Mouse (Mus musculus) urinary bladder, adult 18-20 months (tissue): Measurements from ENCODE around the gene Slit3.
A peak's percentile ranks its signal among the peaks of the same experiment; 100 is the strongest.

Source experiments
- DNase-seq, 2 experiments: peaks; one replicate each; pipeline ENCODE4 v3.0.0; 2022; ENCODE audit warnings: low spot score in 2 of 2, mixed read lengths in 2 of 2

The Slit3 gene

DNA sequence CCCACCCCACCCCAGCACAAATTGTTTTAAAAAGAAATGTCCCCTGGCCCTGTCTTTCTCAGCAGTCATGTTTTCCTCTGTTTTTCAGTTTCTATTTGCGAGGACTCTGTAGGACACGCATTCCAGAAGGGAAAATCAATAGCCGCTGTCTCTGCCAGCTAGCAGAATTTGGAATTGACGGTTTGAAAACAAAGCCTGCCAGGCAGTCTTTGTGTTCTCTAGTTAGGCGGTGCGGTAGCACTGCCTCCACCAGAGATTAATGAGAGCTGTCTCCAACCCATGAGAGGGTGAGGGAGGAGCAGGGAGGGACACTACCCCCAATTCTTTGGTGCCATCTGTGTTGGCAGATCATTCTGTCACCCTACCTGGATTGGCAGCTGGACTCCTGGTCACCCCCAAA lies 392.3 kb downstream of the Slit3 start:
- DNase-seq: no peak

DNA sequence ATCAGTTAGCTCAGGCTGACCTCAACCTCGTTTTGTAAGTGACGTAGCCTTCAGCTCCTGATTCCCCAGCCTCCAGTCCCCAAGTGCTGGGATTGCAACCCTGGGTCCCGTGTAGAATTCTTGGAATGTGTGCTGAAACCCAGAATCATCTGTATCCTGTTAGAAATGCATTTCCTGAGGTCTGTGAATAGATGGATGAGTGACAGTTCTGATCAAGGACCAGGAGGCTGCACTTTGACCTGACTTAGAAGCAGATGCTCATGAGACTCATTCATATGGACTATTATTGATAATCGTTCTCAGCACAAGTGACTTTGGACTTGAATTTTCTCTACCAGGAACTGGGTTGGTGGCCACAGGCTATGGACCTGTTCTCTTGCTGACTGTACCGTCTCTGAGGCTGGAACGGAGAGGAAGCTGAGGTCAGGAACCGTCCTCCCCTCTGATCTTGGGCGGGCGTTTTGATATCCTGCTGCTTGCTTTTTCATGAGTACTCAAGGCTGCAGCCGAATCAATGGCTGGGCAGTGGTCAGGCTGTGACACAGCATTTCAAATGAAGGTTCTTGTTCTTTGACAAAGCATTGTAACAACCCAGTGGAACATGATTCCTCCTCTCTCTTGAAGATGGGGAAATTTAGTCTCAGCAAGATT lies 401.9 kb downstream of the Slit3 start:
- no peak for DNase-seq

DNA sequence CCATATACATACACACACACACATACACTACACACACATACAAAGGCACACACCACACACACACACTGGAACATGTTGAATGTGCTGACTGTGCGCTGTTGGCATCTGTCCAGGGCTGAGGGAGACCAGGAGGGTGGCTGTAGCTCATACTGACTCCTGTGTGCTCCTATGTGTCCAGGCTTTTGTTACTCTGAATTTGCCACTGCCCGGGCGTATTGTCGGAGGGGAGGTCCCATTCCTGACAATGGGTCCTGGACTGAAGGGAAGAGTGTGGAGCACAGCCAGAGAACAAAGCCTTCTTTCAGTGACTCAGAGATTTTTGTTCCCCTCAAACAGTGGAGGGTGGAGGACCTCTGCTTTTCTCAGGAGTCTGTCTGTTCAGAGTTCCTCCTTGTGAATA lies 402.7 kb downstream of the Slit3 start:
- no peak for DNase-seq

DNA sequence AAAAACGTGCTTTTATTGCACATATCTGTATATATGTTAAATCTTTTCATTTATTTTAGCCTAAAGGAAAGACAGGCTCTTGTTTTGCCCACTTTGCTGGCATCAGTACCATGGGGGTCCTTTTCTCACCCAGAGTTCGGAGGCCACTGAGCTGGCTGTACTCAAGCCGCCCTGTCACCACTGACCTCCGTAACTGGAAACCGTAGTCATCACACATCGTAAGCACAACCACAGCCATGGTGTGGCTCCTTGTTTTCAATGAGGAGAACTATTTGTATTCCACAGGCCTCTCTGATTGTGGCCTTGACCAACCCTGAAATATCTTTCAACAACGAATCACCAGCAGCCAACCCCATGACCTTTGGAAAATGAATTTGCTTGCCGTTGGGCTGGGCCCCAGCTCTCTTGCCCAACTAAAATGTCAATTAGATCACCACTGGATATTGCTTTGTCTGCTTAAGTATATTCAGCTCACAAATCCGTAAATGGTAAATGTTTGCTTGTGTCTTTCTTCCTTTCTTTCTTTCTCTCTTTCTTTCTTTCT lies 405.3 kb downstream of the Slit3 start:
- no peak for DNase-seq

DNA sequence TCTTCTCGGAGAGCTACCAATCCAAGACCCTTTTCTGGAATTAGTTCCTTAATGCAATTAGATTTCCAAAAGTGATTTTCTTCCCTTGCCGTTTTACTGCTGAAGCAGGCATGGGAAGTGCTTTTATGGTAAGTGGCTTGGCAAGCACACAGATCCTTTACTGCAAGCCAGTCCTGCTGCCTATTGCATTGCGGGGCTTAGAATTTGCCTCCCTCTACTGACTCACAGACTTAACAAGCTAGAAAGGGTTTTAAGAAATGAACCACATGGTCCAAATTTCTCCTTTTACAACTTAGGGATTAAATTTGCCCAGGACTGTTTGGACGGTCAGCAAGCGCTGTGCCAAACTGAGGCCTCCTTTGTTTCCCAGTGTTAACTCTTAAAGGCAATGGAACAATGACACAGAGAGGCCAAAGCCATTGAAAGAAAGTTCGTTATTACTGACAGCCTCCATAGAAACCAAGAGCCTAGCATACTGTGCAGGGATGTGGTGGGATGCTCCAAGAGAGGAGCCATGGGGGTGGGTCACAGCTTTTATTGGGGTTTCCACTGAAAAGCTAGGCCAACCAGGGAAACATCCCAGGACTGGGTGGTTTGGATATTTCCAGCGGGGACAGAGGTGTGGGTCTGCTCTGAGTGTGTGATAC lies 406.9 kb downstream of the Slit3 start:
- DNase-seq: no peak

DNA sequence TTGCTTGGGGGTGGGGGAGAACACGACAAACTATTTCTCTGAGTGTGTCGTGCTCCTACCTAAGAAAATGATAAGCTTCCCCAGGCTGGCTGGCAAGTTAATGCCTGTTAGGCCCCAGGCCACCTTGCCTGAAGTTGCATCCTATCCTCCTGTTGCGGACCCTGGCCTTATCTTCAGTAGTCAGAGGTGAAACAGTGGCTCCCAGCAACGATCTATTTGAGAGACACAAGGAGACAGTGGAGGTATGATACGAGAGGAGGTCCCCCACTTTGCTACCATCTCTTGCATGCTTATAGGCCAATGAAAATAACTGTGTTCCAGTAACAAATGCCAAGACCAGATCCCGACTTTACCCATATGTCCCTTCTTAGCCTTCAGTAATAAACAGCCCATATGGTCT lies 414.0 kb downstream of the Slit3 start:
- DNase-seq: no peak

DNA sequence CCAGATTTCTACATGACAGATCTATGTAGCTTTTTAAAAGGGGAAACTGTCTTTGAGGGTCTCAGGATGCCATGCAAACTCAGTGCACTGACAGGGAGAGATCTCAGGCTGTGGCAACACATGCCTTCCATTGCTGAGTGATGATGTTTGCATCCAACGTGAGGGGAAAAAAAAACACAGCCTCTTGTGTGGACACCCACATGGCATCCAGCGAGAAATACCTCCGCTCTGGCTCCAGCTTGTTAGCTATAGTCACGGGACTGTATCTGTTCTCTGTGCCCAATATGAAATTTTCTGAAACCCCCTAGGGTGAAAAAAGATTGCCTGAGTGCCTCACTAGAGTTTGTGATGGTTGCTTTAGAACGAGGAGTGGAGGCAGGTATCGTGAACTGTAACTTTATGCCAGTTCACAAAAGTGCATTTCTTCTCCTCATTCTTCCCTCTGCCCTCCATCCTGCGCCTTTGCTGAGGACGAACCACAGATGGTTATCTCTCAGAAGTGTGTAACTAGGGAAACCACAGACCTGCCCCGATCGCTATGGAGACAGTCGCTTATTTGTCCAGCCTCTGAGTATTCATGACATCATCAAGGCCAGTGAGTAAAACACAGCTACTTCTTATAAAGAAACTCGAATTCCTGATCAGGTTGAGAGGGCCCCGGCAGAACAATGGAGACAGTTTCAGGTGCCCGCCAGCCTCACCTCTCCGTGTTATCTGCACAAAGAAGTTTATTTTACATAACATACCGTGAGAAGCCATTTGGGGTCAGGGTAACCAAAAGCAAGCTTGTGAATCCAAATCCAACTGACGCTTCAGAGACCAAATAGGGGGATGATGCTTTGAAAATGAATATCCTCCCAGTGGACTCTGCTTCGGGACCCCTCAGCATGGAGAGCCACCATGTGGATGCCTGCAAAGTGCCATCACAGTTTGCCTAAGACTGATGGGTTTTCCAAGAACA lies 416.4 kb downstream of the Slit3 start:
- DNase-seq: peak; percentile 7 to 15

DNA sequence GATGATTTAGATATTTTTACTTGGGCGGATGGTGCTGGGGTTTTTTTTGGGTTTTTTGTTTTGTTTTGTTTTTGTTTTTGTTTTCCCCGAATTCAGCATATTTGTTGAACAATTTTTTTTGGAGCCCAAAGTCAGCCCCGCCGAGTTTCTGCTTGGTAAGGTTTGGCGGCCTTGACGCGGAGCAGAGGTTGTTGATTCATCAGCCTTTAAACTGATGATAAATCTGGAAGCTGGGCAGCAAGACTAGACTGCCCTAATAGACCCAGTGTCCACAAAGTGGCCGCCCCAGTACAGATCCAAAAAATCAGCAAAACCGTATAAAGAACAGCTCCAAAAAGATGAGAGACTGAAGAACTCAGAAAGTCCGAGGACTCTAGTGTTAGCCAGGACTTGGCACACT lies 421.7 kb downstream of the Slit3 start:
- no peak for DNase-seq

DNA sequence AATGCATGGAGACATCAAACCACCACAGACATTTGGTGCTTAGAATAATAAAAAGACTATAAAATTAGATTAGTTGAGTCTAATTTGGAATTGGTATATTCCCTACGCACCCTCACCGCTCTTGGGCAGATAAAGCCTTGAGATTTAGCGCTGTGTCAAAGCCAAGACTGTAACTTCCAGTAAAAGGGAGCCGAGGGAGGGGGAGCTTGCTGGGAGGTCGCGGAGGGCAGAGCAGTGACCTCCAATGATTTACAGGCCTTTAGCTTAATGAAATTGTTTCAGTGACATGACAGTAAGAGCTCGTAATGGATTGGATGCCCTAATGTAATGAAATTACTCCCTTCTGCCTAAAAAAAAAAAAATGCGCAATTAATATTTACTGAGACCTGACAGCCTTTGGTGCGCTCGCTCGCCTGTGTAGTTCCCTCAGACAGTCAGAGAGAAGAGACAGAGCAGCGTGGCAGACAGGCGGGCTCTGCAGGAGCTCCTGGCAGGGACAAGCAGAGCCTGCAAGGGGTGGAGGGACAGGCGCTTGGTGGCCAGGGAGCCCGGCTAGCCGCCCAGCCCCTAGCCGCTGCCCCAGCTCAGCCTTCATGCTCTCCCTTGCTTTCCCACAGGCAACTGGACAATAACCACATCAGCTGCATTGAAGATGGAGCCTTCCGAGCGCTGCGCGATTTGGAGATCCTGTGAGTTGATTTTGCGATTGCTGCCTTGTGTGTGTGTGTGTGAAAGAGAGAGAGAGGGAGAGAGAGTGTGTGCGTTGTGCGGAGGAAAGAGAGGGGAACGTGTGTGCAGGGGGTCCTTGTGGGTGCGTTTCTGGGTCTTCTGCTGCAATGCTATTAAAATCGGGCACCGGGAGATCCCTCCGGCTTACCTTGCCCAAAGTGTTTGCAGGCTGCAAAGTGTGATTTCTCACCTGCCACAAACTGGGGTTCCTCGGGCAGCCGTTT lies 423.4 kb downstream of the Slit3 start:
- no peak for DNase-seq

- no peak for DNase-seq
Observed at GRCm38 (mm10) chr11:35546081-35546822, 425.2 kb downstream of the Slit3 start.

DNA sequence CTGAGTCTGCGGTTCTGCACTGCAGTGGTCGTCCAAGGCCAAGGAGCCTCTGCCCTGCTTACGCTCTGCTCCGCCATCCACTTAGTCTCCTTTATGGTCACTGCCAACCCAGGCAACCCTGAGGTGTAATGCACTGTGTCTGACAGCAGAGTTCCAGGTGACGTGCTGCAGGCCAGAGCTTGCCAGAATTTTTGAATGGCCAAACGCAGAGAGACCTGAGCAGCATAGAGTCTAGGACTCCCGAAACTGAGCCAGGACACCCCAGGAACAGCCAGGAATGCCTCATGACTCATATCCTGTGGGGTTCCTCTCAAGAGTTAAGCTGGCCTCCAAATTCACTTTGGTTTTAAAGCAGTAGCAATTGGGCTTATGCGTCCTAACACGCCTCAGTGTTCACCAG lies 429.0 kb downstream of the Slit3 start:
- no peak for DNase-seq

DNA sequence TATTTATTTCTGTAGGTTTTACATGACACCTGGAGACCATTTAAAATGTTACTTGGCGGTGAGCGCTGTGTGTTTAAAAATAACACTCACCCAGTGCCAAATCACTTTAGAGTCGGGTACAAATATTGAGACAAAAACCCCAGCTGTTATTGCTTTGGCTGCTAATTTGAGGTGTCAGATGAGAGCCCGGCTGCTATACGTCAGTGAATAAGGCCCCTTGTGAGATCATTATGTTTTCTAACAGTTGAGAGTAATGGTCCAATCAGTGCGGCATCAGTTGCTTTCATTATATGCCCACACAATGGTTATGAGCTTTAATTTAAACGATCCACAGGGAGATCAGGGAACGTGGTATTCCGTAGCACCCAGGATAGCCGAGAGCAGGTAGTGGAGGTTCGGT lies 435.2 kb downstream of the Slit3 start:
- no peak for DNase-seq

- DNase-seq: no peak
Observed at GRCm38 (mm10) chr11:35557476-35557875, 436.5 kb downstream of the Slit3 start.

GRCm38 (mm10) chr11:35558311-35558710 lies 437.3 kb downstream of the Slit3 start:
- DNase-seq: no peak

DNA sequence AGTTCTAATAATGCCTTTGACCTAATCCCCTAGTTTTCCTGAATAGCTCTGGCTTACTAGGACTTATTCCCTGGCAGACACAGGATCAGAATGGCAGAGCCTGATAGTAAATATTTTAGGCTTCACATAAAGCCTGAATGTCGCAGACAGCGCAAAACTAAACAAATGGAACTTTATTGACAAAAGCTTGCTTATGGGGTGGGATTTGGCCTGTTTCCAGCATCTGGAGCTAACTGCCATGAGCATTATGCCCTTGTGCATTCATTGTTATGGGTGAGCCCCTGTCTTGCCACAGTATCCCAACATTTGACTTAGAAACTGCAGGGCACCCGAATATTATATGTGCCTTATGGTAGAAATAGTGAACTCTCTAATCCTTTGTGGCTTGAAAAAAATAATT lies 438.4 kb downstream of the Slit3 start:
- DNase-seq: no peak

DNA sequence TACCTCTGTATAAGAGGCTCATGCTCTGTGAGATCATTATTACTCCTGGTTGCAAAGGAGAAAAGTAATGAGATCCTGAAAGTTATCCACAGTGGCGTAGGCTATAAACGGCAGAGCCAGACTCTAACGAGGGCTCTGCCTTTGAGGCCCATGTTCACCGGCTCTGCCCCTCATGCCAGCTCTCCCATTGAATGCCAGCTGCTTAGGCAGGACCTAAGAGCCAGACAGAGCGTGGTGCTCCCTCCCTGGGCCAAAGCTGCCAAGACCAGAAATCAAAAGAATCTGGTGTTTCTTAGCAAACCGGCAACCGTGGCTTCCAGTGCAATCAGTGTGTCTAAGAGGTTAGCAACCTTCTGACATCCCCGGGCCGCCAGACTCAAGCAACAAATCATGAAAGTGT lies 440.7 kb downstream of the Slit3 start:
- DNase-seq: no peak

DNA sequence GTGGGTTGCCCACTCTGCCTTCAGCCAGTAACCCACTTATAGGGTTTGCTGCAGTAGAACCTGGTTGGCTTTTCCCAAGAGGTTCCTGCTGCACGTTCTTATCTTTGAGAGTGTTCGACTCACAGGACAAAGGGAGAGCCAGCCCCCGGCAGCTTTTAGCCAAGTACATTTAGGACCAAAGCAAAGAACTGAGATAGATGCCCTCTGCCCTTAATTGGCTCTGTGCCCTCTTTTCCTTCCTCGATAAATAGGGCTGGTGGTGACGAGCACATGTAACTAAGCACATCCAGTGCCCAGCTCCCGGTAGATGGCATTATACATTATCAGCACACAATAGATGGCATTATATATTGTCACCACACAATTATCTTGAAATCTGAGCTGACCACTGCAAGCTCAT lies 444.3 kb downstream of the Slit3 start:
- no peak for DNase-seq

GRCm38 (mm10) chr11:35566686-35567085 lies 445.7 kb downstream of the Slit3 start:
- DNase-seq: no peak

DNA sequence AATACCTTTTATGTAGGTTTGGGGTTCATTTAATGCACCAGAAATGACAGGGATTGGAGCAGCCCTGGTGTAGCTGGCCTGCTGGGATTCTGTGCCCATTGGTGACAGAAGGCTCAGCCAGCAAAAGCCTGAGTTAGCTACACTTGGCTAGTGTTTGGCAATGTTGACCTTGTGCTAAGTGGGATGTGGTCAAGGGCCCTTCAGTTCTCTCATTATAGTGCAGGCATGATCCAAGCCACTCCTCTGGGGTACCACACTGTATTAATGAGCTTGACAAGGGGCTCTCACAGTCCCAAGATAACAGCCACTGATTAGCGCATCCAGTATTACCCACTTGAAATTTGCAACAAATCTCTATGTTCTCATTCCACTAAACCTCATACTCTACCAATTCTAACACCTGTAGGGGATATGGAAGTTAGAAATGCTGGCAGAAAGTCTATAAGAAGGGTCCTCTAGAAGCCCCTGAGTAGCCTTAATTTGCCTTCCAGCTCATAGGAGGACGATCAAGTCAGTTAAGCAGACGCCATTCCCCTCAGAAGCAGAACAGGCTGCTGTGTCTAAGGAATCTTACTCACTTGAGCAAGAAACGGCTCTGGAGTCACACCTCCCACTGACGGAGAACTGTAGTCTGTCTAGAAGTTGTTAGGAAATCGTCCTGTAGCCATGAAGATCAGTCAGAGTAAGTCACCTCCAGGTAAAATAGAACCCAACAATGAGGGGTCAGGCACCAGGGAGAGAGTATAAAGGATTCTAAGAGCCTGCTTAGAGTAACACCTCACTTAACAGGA lies 448.3 kb downstream of the Slit3 start:
- no peak for DNase-seq

DNA sequence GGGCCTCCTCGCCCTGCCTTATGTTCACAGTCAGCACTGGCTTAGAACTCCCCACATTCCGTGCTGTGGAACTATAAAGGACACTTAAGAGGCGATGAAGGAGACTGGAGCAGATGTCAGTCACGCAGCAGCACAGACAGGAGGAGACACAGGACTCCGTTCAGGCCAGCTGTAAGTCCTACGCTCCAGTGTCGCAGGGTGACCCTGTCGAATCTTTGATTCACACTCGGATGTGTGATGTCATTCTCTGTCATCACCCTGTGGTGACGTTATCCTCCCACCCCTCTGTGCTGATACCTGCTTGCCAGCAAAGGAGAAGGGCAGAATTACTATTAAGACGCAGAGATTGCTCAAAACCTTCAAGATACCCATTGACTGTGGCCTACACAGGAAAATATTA lies 448.9 kb downstream of the Slit3 start:
- no peak for DNase-seq
